Comparison of ENCODE assay signal across 9 mouse cellular contexts in genomic region chr10:69656321-69656720, GRCm38 (mm10).
A peak's percentile ranks its signal among the peaks of the same experiment; 100 is the strongest.
DNase-seq lines count a peak whose midpoint lies in the region; ATAC-seq and TF ChIP-seq lines count a peak whose summit lies in the region.
"Had no signal": no experiment of that assay in that cellular context is flagged by ENCODE, and none has a peak within 500 bp of the region (broad histone marks: within the 10 kb centered on the region; RNA-seq: fewer than 3 reads in every experiment).

No protein-coding gene starts in this region.

- dilution Hi-C loops in CH12.LX (cut with MboI; ENCODE audit: extremely low pct_ligation_motif_present, extremely low pct_unique_long_range_greater_than_20kb, low sequenced_read_pairs): no loop called here

- peak; percentile 85 to 88 for TF ChIP-seq CTCF in CH12.LX (conservative IDR thresholded peaks at IDR 0.05 in 1 of 2, IDR thresholded peaks at IDR 0.05 in 1 of 2; ENCODE audit: low read depth in 2 of 2, low read length in 2 of 2)

- TF ChIP-seq EP300 in CH12.LX (IDR thresholded peaks at IDR 0.05; ENCODE audit: low read length): no peak

- H3K4me2 ChIP-seq in hindbrain, embryonic 13.5 days: no peak overlapping the region
- H3K4me2 ChIP-seq in CH12.LX (ENCODE audit: insufficient read depth, low read depth, poor library complexity, severe bottlenecking): no peak overlapping the region
- no peak overlapping the region for H3K4me2 ChIP-seq in forebrain, embryonic 12.5 days
- H3K4me2 ChIP-seq: limb, embryonic 13.5 days had no signal

- WGBS in hindbrain, embryonic 10.5 days: 20% methylated on average over 3 of the region's 3 CpGs
- WGBS in hindbrain, embryonic 13.5 days: 20% methylated on average over 3 of the region's 3 CpGs
- WGBS in forebrain, embryonic 12.5 days: 26% methylated on average over 3 of the region's 3 CpGs

- H3K79me2 ChIP-seq in CH12.LX (replicated peaks; ENCODE audit: control insufficient read depth, extremely low read depth, insufficient read depth, poor library complexity, severe bottlenecking): no peaks in the 10 kb centered on the region

- no peaks in the 10 kb centered on the region for H3K36me3 ChIP-seq in hindbrain, embryonic 10.5 days
- H3K36me3 ChIP-seq in hindbrain, embryonic 13.5 days: no peaks in the 10 kb centered on the region
- peaks cover 0 to 2% of the 10 kb centered on the region in 2 experiments for H3K36me3 ChIP-seq in CH12.LX (replicated peaks in 1 of 2; ENCODE audit: control insufficient read depth in 1 of 2, insufficient read depth in 1 of 2, low read length in 1 of 2)
- H3K36me3 ChIP-seq in forebrain, embryonic 12.5 days (replicated peaks): no peaks in the 10 kb centered on the region
- H3K36me3 ChIP-seq: limb, embryonic 13.5 days had no signal

- no peak overlapping the region for H3K9ac ChIP-seq in hindbrain, embryonic 13.5 days
- H3K9ac ChIP-seq in CH12.LX (ENCODE audit: insufficient read depth, low read depth): no peak overlapping the region
- H3K9ac ChIP-seq in forebrain, embryonic 12.5 days: no peak overlapping the region
- H3K9ac ChIP-seq: limb, embryonic 13.5 days had no signal

- peak; percentile 57 for DNase-seq in hindbrain, embryonic 10.5 days (ENCODE audit: low spot score)
- peak; percentile 71 for DNase-seq in CH12.LX (ENCODE audit: extremely low read depth)
- peak; percentile 28 for DNase-seq in c-Kit-positive CD71-negative TER-119-negative erythroid progenitor cells, embryonic 14.5 days (ENCODE audit: low read depth)
- peak; percentile 65 to 69 for DNase-seq in kidney, postnatal 25 days
- peak; percentile 16 to 19 for DNase-seq in thymus, postnatal 36 days

- peaks cover 27% of the 10 kb centered on the region for H3K4me1 ChIP-seq in hindbrain, embryonic 10.5 days (replicated peaks)
- peaks cover 45% of the 10 kb centered on the region for H3K4me1 ChIP-seq in hindbrain, embryonic 13.5 days (replicated peaks)
- H3K4me1 ChIP-seq in CH12.LX (ENCODE audit: control insufficient read depth in 1 of 2, insufficient read depth in 2 of 2): peaks cover 5 to 29% of the 10 kb centered on the region in 2 experiments; a peak in 3 of 4 replicates
- peaks cover 16% of the 10 kb centered on the region; the same call in 1 of the 2 replicates for H3K4me1 ChIP-seq in forebrain, embryonic 12.5 days

- no peak for TF ChIP-seq POLR2A in CH12.LX (IDR thresholded peaks at IDR 0.05; ENCODE audit: low read depth, low read length)

- no peaks in the 10 kb centered on the region for H3K27me3 ChIP-seq in hindbrain, embryonic 10.5 days (ENCODE audit: insufficient read depth, poor library complexity, severe bottlenecking)
- H3K27me3 ChIP-seq in hindbrain, embryonic 13.5 days: no peaks in the 10 kb centered on the region
- H3K27me3 ChIP-seq in CH12.LX (replicated peaks): no peaks in the 10 kb centered on the region
- no peaks in the 10 kb centered on the region for H3K27me3 ChIP-seq in forebrain, embryonic 12.5 days

- in situ Hi-C loops in CH12.LX (cut with MboI; ENCODE audit: low pct_ligation_motif_present, low pct_unique_long_range_greater_than_20kb, low sequenced_read_pairs): loop anchor here (25.0 kb wide), 1 partner anchor 631 kb away; no protein-coding TSS in a partner anchor

- peak; percentile 38 for TF ChIP-seq RAD21 in CH12.LX (IDR thresholded peaks at IDR 0.05; ENCODE audit: low read depth, low read length)

- H3K4me3 ChIP-seq in hindbrain, embryonic 10.5 days: no peak overlapping the region
- H3K4me3 ChIP-seq in hindbrain, embryonic 13.5 days: no peak overlapping the region
- H3K4me3 ChIP-seq in CH12.LX (replicated peaks in 1 of 3; ENCODE audit: low read depth in 2 of 3, low read length in 2 of 3, poor library complexity in 1 of 3): no peak overlapping the region
- no peak overlapping the region for H3K4me3 ChIP-seq in forebrain, embryonic 12.5 days (replicated peaks)
- H3K4me3 ChIP-seq: limb, embryonic 13.5 days had no signal

- no peaks in the 10 kb centered on the region for H3K9me3 ChIP-seq in hindbrain, embryonic 10.5 days
- no peaks in the 10 kb centered on the region for H3K9me3 ChIP-seq in hindbrain, embryonic 13.5 days
- no peaks in the 10 kb centered on the region for H3K9me3 ChIP-seq in CH12.LX (replicated peaks; ENCODE audit: low read length)
- H3K9me3 ChIP-seq in forebrain, embryonic 12.5 days: no peaks in the 10 kb centered on the region
- H3K9me3 ChIP-seq: limb, embryonic 13.5 days had no signal

- ATAC-seq in hindbrain, embryonic 13.5 days (ENCODE audit: low FRiP score): no peak
- ATAC-seq in forebrain, embryonic 12.5 days (ENCODE audit: low FRiP score): peak; percentile 34; the same call in 1 of the 2 replicates
- ATAC-seq in megakaryocyte, adult 5-6 weeks (ENCODE audit: poor library complexity, severe bottlenecking): peak; percentile 35; the same call in 1 of the 2 replicates

- H3K27ac ChIP-seq in hindbrain, embryonic 10.5 days: no peak overlapping the region
- H3K27ac ChIP-seq in hindbrain, embryonic 13.5 days: no peak overlapping the region
- no peak overlapping the region for H3K27ac ChIP-seq in CH12.LX (ENCODE audit: insufficient read depth, low read depth)
- no peak overlapping the region for H3K27ac ChIP-seq in forebrain, embryonic 12.5 days
- H3K27ac ChIP-seq: limb, embryonic 13.5 days had no signal

TF ChIP-seq in CH12.LX, 34 proteins besides CTCF, POLR2A, EP300 and RAD21:
- no peak for TF ChIP-seq NRF1 (IDR thresholded peaks at IDR 0.05; ENCODE audit: low read depth, low read length)
- TF ChIP-seq SMC3 (IDR thresholded peaks at IDR 0.05; ENCODE audit: low read depth, low read length): peak; percentile 69

Comparison
In these comparisons a context has a peak if more than half of its experiments do, and no peak if none do; other contexts are left out.
1. DNase-seq: peak in every context shown above with its lines; median percentile 71 in CH12.LX; 67 in kidney, postnatal 25 days; 57 in hindbrain, embryonic 10.5 days; 28 in c-Kit-positive CD71-negative TER-119-negative erythroid progenitor cells, embryonic 14.5 days; 18 in thymus, postnatal 36 days.